Mouse (Mus musculus) adrenal gland, postnatal 4 days (tissue): ENCODE measurements at regions not wholly inside any gene's neighbourhood (a gene's known extent, or its start where the extent isn't known, plus 50 kb on each side); places are given as distances from the start of the nearest gene placed in this dataset.

Experiments
- DNase-seq, 2 experiments: peaks; one replicate each; pipeline ENCODE4 v3.0.0; 2021 to 2022; ENCODE audit warnings: low spot score in 2 of 2, mixed read lengths in 2 of 2

GRCm38 (mm10) chr14:102019320-102019719 lies 289.6 kb downstream of the Lmo7 start:
- no peak for DNase-seq

GRCm38 (mm10) chr14:102016572-102016971 lies 286.8 kb downstream of the Lmo7 start:
- no peak for DNase-seq

- no peak for DNase-seq
Observed at GRCm38 (mm10) chr14:102014976-102015603, 285.3 kb downstream of the Lmo7 start.

GRCm38 (mm10) chr14:102013238-102013637 lies 283.5 kb downstream of the Lmo7 start:
- no peak for DNase-seq

- no peak for DNase-seq
Observed at GRCm38 (mm10) chr14:101997535-101997934, 267.8 kb downstream of the Lmo7 start.

GRCm38 (mm10) chr14:101984401-101984800 lies 254.6 kb downstream of the Lmo7 start:
- no peak for DNase-seq
